Mouse (Mus musculus) gastrocnemius, postnatal 10 days (tissue): ENCODE data around the gene Gm29110. TPM values are rescaled to one million over a fixed set of nuclear protein-coding genes. Genes with fewer than 3 reads are reported as not detected.
"Not testable (repeated sequence)": the region's sequence is repeated elsewhere in the genome, so short reads cannot be mapped to it uniquely, and the experiment has no call there.

Experiments used
- DNase-seq: peaks from one replicate; pipeline ENCODE4 v3.0.0; 2021; ENCODE audit warnings: mixed read lengths
- long read RNA-seq, 2 experiments: library from polyadenylated mRNA; stranded (forward); transcript quantifications; one replicate each; pipeline ENCODE4 v2.0.0; 2021
- total RNA-seq, 2 experiments: library from RNA; stranded (reverse); gene quantifications; 2 replicates each; pipeline ENCODE4 v1.2.3; 2021

Gene Gm29110
- total RNA-seq: not detected
- long read RNA-seq, experiment 1: 0 reads
- long read RNA-seq, experiment 2: 0 reads

DNA sequence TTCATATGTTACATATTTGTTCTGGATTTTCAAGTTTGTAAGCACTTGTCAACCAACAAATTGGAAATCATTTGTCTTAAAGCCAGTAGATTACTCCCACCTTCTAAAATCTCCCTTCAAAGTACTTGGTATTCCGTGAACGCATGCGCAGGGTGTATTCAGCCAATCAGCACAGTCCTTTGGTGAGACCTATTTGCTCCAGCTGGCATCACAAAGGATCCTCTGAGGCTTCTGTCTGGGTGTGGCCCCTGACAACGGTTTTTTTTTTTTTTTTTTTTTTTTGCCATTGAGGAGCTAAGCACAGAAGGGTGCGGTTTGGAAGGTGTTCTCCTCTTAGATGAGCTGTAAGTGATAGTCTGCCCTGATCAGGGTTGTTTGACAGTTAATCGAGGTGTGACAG lies at the start of gene Gm29110:
Gm29110 (plus strand) TSS at position 301 of the 400 bp plus-strand sequence.
- not testable (repeated sequence) for DNase-seq

Other genes with a start within 250 kb of the Gm29110 start
- gene Gm21913, start 153.4 kb downstream of the Gm29110 start, total RNA-seq: not detected